Mouse (Mus musculus): ENCODE measurements around the gene Use1. TPM values are rescaled to one million over a fixed set of nuclear protein-coding genes. Genes with fewer than 3 reads are reported as not detected.

The Use1 gene
- total RNA-seq, 2 experiments from 2014 or later, result 100 to 109 TPM

DNA sequence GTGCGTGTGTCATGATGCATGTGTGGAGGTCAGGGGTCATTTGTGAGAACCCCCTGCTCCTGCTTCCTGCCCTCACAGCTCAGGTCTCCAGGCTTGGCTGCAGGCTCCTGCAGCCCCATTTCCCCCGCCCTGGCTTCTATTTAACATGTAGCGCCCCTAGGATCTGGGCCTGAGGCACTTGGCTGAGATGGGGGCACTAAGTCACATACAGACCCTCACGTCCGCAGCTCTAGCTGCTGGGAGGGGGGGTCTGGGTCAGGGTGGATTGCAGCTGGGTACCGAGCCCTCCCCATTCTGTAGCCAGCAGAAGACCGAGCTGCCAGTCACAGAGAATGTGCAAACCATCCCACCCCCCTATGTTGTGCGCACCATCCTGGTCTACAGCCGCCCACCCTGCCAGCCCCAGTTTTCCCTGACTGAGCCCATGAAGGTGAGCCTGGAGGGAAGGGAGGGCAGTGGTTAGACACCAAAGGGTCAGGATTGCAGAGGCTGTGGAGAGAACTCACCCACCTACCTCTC lies 35.9 kb downstream of the Use1 start:
- DNase-seq (ENCODE audit: low spot score), result no peak

DNA sequence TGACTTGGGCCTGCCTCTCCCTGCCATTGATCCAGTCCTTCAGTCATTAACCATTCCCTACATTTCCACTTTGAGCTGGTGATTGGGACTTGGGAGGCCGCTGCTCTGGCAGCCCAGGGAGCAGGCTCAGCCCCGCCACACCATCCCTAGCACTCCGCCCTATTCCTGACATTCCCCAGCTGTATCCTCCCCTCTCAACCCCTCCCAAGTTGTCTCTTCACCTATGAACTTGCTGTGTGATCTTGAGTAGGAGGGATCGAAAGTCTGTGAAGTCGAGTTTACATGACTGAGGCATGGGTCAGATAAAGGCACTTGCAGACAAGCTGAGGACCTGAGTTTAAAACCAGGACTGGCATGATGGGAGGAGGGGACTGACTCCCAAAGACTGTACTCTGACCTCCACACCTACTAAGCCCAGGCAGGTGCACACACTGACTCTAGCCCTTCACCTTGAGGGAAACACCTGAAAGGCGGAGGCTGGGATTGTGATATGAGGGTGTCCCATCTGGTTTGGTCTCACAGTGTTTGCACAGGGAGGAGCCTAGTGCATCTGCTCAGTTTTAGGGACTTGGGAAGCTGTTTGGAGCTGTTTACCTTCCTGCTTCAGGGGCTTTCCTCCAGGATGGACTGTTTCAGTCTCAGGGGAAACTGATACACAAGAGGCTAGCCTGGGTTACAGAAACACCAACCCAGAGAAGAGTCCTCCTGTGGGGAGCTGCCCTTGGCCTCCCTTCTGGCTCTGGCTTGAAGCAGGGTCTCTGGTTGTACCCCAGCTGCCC lies 36.6 kb downstream of the Use1 start:
- DNase-seq (ENCODE audit: low spot score), result no peak

DNA sequence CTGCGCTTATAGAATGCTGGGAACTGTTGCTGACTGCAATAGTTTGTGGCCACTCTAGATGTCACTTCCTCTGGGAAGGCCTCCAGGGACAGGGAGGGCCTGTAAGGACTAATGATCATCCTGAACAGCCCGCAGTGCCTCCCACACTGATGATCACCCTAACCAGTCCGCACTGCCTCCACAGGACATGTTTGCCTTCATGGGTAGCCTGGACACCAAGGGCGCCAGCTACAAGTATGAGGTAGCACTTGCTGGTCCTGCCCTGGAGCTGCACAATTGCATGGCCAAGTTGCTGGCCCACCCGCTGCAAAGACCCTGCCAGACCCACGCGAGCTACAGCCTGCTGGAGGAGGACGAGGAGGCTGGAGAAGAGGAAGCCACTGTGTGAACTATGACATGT lies 37.4 kb downstream of the Use1 start:
- DNase-seq (ENCODE audit: low spot score), result no peak

DNA sequence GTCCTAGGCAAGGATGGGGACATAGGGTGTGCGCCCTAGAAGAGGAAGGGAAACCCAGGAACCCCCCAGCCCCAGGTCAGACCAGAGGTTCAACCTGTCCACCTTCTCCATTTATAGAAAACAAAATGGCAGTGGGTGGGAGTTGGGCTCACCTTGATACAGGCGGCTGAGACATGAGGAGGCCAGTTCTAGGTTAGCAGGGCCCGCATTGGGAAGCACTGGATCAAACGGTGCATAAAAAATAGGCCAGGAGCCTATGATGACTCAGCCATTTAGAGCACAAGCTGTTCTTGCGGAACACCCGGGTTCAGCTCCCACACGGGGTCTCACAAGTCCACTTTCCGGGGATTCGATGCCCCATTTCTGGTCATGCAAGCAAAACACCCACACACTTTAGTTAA lies 38.3 kb downstream of the Use1 start:
- no peak for DNase-seq (ENCODE audit: low spot score)

DNA sequence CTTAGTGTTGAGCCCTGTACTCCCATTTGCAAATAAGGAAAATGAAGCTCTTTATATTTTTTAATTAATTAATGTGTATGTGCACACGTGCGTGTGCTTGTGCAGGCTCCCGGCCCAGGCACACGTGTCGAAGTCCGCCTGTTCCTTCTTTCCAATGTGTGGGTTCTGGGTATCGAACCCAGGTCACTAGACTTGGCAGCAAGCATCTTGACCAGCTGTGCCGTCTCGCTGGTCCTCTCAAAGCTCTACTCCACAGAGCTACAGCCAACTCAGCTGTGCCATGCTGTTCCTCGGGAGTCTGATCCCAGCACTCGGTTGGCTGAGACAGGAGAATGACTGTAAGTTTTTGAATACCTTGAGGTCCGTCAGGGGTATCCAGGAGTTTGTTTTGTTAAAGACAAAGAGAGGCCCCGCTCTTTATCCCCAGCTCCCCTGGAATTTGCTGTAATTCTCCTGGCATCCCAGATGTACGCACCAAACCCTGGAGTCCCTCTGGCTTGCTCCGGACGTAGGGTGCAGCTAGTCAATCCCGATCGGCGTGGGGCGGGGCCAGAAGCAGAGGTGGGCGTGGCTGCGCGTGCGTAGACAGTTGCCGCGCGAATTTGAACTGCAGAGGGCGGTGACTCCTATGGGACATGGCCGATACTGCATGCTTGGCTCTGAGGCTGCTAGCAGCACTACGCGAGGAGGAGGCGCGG lies 38.9 kb downstream of the Use1 start, which contains the start of gene Ankle1:
Gene Ankle1 (plus strand): TSS at position 610 of the 698 bp plus-strand sequence.
- peak; percentile 96 for DNase-seq (ENCODE audit: low spot score)

DNA sequence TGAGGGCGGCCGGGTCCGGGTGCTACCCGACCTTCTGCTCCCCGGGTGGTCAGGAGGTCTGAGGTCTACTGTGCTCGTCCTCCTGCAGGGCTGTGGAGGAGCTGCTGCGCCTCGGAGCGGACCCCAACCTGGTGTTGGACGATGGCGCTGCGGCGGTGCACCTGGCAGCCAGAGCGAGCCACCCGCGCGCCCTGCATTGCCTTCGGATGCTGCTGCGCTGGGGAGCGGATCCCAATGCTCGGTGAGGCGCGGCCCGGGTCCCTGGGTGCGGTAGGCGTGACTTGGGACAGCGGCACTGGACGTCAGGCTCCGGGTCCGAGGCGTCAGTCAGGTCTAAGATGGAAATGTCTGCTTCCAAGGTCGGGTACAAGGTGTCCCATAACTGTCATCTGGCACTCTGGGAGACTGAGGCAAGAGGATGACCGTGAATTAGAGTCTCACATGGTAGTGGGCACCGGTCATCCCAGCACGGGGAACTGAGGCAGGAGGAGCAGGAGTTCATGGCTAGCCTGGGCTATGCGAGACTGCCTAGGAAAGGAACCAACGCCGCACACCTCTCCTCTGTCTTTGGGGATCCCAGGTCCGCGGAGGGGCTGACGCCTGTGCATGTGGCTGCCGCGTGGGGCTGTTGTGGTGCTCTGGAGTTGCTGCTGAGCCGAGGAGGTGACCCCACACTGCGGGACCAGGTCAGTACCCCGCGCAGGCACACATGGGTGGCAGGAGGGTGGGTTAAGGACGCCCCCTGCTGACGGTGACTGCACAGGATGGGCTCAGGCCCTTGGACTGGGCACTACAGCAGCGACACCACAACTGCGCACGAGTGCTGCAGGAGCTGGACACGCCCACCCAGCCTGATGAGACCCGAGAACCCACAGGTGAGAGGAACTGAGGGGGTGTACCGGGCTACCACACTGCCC lies 39.7 kb downstream of the Use1 start:
- DNase-seq (ENCODE audit: low spot score), result peak; percentile 43

DNA sequence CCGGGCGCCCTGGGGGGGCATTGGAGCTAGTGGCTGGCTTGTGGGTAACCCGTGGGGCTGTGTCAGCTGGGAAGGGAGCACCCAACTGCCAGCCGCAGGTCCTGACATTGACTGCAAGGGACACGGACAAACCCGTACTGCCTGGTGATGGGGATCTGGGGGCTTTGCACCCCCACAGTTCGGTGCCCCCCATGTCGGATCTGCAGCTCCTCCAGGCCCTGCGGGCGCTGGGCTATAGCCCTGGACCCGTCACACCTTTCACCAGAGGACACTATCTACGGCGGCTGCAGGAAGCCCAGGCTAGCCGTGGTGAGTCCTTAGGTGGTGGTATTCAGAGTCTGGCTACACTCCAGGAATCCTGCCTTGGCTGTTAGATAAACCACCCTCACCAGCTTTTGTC lies 40.8 kb downstream of the Use1 start:
- DNase-seq (ENCODE audit: low spot score), result no peak

DNA sequence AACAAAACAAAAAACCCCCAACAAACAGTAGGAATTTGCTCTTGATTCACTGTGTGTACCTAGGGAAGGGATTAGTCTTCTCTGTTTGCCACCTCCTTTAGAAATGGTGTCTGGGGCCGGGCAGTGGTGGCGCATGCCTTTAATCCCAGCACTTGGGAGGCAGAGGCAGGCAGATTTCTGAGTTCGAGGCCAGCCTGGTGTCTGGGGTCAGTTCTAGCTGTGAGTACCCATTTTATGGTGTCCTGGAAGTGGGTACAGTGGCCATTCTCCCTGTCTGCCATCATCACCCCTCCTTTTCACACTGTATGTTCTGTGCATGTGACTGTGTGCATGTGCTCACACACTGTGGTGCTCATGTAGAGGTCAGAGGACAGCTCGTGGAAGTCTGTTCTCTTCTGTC lies 41.6 kb downstream of the Use1 start:
- no peak for DNase-seq (ENCODE audit: low spot score)

DNA sequence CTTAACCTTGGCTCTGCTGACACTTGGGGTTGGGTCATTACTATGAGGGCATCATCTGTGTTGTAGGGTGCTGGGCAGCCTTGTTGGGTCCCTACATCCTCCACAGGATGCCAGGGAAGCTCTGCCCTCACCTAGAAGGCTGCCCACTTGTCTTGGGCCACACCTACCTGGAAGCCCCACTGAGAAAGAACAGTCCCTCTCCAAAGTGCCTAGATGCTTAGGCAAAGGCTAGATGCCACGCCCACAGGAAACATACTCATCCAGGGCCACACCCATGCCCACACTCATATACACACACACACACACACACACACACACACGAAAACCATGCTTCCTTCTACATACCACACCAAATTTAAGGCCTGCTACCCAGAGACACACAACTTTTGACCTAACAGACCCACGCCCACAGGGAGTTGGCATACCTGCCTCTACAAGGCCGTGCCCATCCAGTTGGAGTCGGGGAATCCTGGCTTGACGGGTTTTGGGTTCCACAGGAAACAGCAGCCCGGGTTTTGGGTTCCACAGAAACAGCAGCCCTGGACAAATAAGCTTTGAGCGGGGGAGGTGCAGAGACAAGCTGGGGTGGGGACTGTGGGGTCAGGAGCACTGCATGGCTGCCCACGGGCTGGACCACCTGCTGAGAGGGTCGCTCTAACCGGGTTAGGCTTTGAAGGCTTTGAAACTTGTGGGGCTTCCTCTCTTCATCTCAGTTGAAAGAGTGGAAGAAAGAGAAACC lies 45.1 kb downstream of the Use1 start:
- DNase-seq (ENCODE audit: low spot score), result no peak

Other genes starting within 250 kb of the Use1 start
- gene Myo9b, start 94.1 kb upstream of the Use1 start, total RNA-seq (2021), result 1 to 10 TPM; 8.4 to 8.5 TPM
- gene Haus8, start 93.9 kb upstream of the Use1 start, total RNA-seq (2021), result 1 to 10 TPM; 4.5 to 5.1 TPM
- gene Ocel1, start 4.5 kb downstream of the Use1 start, total RNA-seq (2021), result 1 to 10 TPM; 6.1 to 6.2 TPM
- gene Nr2f6, start 15.1 kb downstream of the Use1 start, total RNA-seq (2021), result 10 to 100 TPM; 20.8 to 22.4 TPM
- gene Ushbp1, start 29.0 kb downstream of the Use1 start, total RNA-seq (2021), result 1 to 10 TPM; 4.7 to 6.9 TPM
- gene Babam1, start 30.0 kb downstream of the Use1 start, total RNA-seq (2021), result 10 to 100 TPM; 63.4 to 71.9 TPM
- not detected for gene Ankle1, start 39.2 kb downstream of the Use1 start, total RNA-seq (2021)
- gene Abhd8, start 96.8 kb downstream of the Use1 start, total RNA-seq (2021), result 10 to 100 TPM; 22.4 to 28.0 TPM
- 10 to 100 TPM; 65.5 to 71.4 TPM for gene Mrpl34, start 98.1 kb downstream of the Use1 start, total RNA-seq (2021)
- gene Dda1, start 102.4 kb downstream of the Use1 start, total RNA-seq (2021), result 10 to 100 TPM; 28.4 to 31.7 TPM
- gene Ano8, start 119.1 kb downstream of the Use1 start, total RNA-seq (2021), result 10 to 100 TPM; 14.6 to 16.0 TPM
- gene Gtpbp3, start 121.3 kb downstream of the Use1 start, total RNA-seq (2021), result 10 to 100 TPM; 10.0 to 10.5 TPM
- 10 to 100 TPM; 11.1 to 12.0 TPM for gene Plvap, start 144.9 kb downstream of the Use1 start, total RNA-seq (2021)
- gene Ccdc194, start 158.9 kb downstream of the Use1 start, total RNA-seq (2021), result not detected
- 1 to 10 TPM; 5.9 to 8.2 TPM for gene Bst2, start 170.6 kb downstream of the Use1 start, total RNA-seq (2021)
- gene Mvb12a, start 176.1 kb downstream of the Use1 start, total RNA-seq (2021), result 10 to 100 TPM; 22.5 to 24.8 TPM
- not detected for gene Tmem221, start 192.0 kb downstream of the Use1 start, total RNA-seq (2021)
- gene Nxnl1, start 199.8 kb downstream of the Use1 start, total RNA-seq (2021), result not detected
- gene Slc27a1, start 202.0 kb downstream of the Use1 start, total RNA-seq (2021), result 10 to 100 TPM; 78.7 to 93.8 TPM
- 10 to 100 TPM; 23.2 to 23.7 TPM for gene Pgls, start 225.3 kb downstream of the Use1 start, total RNA-seq (2021)
- 1 to 10 TPM in 1 of 2 experiments, under 1 TPM in 1; 0.57 to 1.3 TPM for gene Fam129c, start 230.8 kb downstream of the Use1 start, total RNA-seq (2021)
- 10 to 100 TPM; 37.3 to 37.4 TPM for gene Colgalt1, start 244.2 kb downstream of the Use1 start, total RNA-seq (2021)